ENCODE assay signal across 10 mouse cellular contexts in the genomic region with DNA sequence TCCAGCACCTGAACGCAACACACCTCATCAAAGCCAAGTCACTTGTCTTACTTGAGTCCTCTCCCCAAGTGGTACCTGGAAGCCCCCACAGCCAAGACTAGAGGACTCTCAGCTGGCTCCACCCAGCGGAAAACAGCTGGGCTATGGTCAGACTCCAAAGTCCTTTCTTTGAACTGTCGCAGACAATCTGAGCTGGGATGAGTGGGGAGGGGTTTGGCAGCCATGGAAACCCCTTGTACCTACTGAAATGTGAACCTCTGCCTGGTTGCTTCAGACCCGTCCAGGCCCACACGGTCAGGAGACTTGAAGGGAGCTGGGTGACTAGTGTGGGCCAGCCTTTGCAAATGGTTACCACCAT. TPM values are rescaled to one million over a fixed set of nuclear protein-coding genes. Genes with fewer than 3 reads are reported as not detected.
DNase-seq lines count a peak whose midpoint lies in the region; ATAC-seq and TF ChIP-seq lines count a peak whose summit lies in the region.
"Had no signal": no experiment of that assay in that cellular context is flagged by ENCODE, and none has a peak within 500 bp of the region (broad histone marks: within the 10 kb centered on the region; RNA-seq: fewer than 3 reads in every experiment).

No protein-coding gene starts in this region.

- ATAC-seq in hindbrain, postnatal 0 days: no peak
- ATAC-seq in liver, embryonic 12.5 days: peak; percentile 62
- no peak for ATAC-seq in megakaryocyte-erythroid progenitor cell, adult 5-6 weeks (replicated peaks; ENCODE audit: low FRiP score, low TSS enrichment, poor library complexity, severe bottlenecking)
- no peak for ATAC-seq in monocyte, adult 5-6 weeks (replicated peaks; ENCODE audit: insufficient number of reproducible peaks, low FRiP score, low TSS enrichment, poor library complexity, severe bottlenecking)

- 27% methylated on average over 5 of the region's 5 CpGs for WGBS in hindbrain, embryonic 10.5 days
- 26% methylated on average over 5 of the region's 5 CpGs for WGBS in hindbrain, postnatal 0 days
- WGBS in liver, embryonic 12.5 days (ENCODE audit: insufficient replicate concordance): 69% methylated on average over 5 of the region's 5 CpGs

- H3K36me3 ChIP-seq in hindbrain, embryonic 10.5 days: peaks cover 81% of the 10 kb centered on the region
- peaks cover 25% of the 10 kb centered on the region for H3K36me3 ChIP-seq in hindbrain, postnatal 0 days (ENCODE audit: insufficient read depth, low read length)
- peaks cover 87% of the 10 kb centered on the region for H3K36me3 ChIP-seq in liver, embryonic 12.5 days

- peaks cover 39% of the 10 kb centered on the region for H3K4me1 ChIP-seq in hindbrain, embryonic 10.5 days (replicated peaks)
- 0 out of 2 replicates have a peak, but pooled peaks cover 7% of the 10 kb centered on the region for H3K4me1 ChIP-seq in hindbrain, postnatal 0 days (ENCODE audit: insufficient read depth, low read length)
- H3K4me1 ChIP-seq in liver, embryonic 12.5 days: peaks cover 17% of the 10 kb centered on the region; the same call in 1 of the 2 replicates
- H3K4me1 ChIP-seq: limb, embryonic 15.5 days had no signal

- peak; percentile 68 for DNase-seq in hindbrain, embryonic 10.5 days (ENCODE audit: low spot score)
- no peak for DNase-seq in hindbrain, postnatal 0 days (ENCODE audit: low spot score)
- DNase-seq in kidney, adult 11 months: peak; percentile 24
- peak; percentile 32 for DNase-seq in retina, embryonic 14.5 days (ENCODE audit: low spot score)
- no peak for DNase-seq in cerebellum, adult 8-10 months
- DNase-seq: heart, postnatal 36 days had no signal

- no peak for TF ChIP-seq CTCF in hindbrain, postnatal 0 days (IDR thresholded peaks at IDR 0.05; ENCODE audit: low read depth)

- H3K27me3 ChIP-seq in hindbrain, embryonic 10.5 days (ENCODE audit: insufficient read depth, poor library complexity, severe bottlenecking): no peaks in the 10 kb centered on the region
- H3K27me3 ChIP-seq in hindbrain, postnatal 0 days (ENCODE audit: insufficient read depth, low read length): no peaks in the 10 kb centered on the region
- no peaks in the 10 kb centered on the region for H3K27me3 ChIP-seq in liver, embryonic 12.5 days (replicated peaks)
- H3K27me3 ChIP-seq: limb, embryonic 15.5 days had no signal

- peak overlapping the region; percentile 87 for H3K27ac ChIP-seq in hindbrain, embryonic 10.5 days
- no peak overlapping the region for H3K27ac ChIP-seq in hindbrain, postnatal 0 days
- H3K27ac ChIP-seq in liver, embryonic 12.5 days: no peak overlapping the region
- H3K27ac ChIP-seq: limb, embryonic 15.5 days had no signal

- no peak overlapping the region for H3K4me2 ChIP-seq in hindbrain, postnatal 0 days (ENCODE audit: low read depth, low read length)
- H3K4me2 ChIP-seq in liver, embryonic 12.5 days: no peak overlapping the region
- H3K4me2 ChIP-seq: limb, embryonic 15.5 days had no signal

- H3K4me3 ChIP-seq in hindbrain, embryonic 10.5 days: no peak overlapping the region
- H3K4me3 ChIP-seq in hindbrain, postnatal 0 days (ENCODE audit: low read length): no peak overlapping the region
- no peak overlapping the region for H3K4me3 ChIP-seq in liver, embryonic 12.5 days
- H3K4me3 ChIP-seq: limb, embryonic 15.5 days had no signal

- no peak overlapping the region for H3K9ac ChIP-seq in hindbrain, postnatal 0 days (replicated peaks; ENCODE audit: low read length)
- H3K9ac ChIP-seq in liver, embryonic 12.5 days: no peak overlapping the region
- H3K9ac ChIP-seq: limb, embryonic 15.5 days had no signal

- no peaks in the 10 kb centered on the region for H3K9me3 ChIP-seq in hindbrain, embryonic 10.5 days
- no peaks in the 10 kb centered on the region for H3K9me3 ChIP-seq in hindbrain, postnatal 0 days (ENCODE audit: low read length)
- H3K9me3 ChIP-seq in liver, embryonic 12.5 days (replicated peaks): no peaks in the 10 kb centered on the region
- H3K9me3 ChIP-seq: limb, embryonic 15.5 days had no signal

RNA-seq across cellular contexts. Expression of a gene that starts 58.5 kb away (rescaled TPM):
- polyA plus RNA-seq in hindbrain, embryonic 10.5 days (2016; fragmentation: Nextera tagmentation; extraction: Ambion mirVana): 319 and 334 TPM in 2 replicates
- 172 and 178 TPM in 2 replicates for total RNA-seq in hindbrain, postnatal 0 days (2014; rRNA removed)
- polyA plus RNA-seq in hindbrain, postnatal 0 days (2015; fragmentation: Nextera tagmentation; extraction: Ambion mirVana): 300 and 304 TPM in 2 replicates
- 195 and 196 TPM in 2 replicates for polyA plus RNA-seq in liver, embryonic 12.5 days (2016; fragmentation: Nextera tagmentation; extraction: Ambion mirVana)
- total RNA-seq in megakaryocyte-erythroid progenitor cell, adult 5-6 weeks (2014; fragmentation: Nextera tagmentation): 185 and 224 TPM in 2 replicates
- 385 and 429 TPM in 2 replicates for total RNA-seq in megakaryocyte-erythroid progenitor cell, adult 5-6 weeks (2017)
- 165 to 226 TPM (median 206 TPM) in 3 replicates for total RNA-seq in monocyte, adult 5-6 weeks (2017)

Comparison
In these comparisons a context has a peak if more than half of its experiments do, and no peak if none do; other contexts are left out.
1. DNase-seq: peak in hindbrain, embryonic 10.5 days (single experiment), kidney, adult 11 months (single experiment) and retina, embryonic 14.5 days (single experiment); none in hindbrain, postnatal 0 days (single experiment) and cerebellum, adult 8-10 months (single experiment).